Mouse (Mus musculus) urinary bladder, postnatal 4 days (tissue): Measurements from ENCODE around the gene Zcchc9.

Experiments used
- DNase-seq, 2 experiments: peaks; one replicate each; pipeline ENCODE4 v3.0.0; 2021 to 2022; ENCODE audit warnings: low spot score in 2 of 2

Gene Zcchc9

DNA sequence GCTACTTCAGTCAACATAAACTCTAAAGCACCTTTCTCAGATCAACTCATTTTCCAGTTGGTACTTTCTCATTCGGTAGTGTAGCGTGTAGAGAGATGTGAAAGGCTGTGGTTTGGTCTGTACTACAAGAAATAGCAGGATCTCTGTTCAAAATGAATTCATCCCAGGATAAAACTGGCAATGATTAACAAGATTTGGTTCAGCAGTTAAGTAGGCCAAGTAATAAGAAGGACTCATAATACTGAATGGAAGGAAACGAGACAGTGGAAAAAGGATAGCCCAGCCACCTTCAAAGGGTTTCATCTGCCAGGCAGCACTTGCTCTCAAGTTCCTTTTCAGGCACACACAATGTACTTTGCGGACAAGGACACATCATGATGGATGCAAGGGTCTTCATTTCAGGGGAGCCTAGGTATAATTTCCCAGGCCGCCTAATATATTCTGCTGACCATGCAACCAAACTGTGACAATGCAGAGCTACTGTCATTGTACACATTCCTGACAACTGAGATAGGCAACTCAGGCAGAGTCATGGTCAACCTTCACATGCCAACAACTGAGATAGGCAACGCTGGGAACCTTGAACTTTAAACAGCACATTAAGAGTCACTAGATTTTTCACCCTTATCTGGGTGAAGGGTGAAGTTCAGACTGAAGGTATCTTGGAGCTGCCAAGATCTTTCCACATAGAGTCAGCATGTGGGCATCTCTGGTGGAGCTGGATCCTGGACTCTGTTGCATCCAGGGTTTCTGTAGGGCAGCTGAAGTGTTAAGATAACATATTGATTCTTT, 45.7 kb downstream of the Zcchc9 start:
- no peak for DNase-seq

DNA sequence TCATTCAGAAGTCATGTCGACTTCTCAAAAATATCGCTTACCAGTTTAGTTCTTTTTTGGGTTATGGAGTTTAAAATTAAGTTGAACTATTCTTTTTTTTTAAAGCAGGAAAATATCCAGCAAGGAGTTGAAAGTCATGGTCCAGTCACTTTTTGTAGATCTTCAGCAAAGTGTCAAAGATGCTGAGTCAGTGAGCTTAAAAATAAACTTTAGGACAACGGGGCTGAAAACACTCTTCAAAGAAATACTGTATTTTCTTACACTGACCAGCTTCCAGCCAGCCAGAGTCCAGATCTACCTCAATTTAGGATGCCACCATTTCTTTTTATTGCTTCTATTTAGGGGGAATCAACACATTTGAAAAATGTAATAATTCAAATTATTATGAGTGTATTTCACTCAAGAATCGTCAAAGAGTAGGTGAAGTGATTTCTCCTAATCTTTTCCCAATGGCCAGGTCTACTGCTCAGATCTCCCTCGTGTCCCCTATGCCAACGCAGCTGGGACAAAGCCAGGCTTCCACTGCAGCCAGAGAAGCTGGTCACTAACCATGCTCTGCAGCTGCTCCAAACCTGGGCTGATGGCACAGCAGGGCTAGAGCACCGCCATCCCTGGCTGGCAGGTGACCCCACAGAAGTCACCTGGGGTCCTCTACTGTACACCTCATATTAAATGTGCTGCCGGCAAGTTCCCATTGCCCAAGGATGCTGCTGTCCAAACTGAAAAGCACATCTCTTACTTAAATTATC, 47.0 kb downstream of the Zcchc9 start:
- DNase-seq = no peak

DNA sequence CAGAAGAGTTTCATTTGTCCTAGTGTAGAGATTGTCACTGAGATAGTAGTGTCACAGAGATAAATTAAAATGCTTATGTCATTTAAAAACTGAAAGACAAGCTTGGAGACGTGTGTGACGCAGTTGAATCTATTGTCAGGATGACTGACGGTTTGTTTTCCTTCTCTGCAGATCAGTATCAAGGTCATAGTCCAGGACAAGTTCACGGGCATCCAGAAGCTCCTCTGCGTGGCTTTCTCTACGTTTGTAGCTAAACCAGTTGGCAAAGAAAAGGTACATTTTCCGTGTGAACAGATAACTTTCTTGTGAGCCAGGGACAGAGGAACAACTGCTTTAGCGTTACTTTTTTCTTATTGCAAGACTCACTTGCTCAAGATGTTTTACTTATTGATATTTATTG, 47.7 kb downstream of the Zcchc9 start:
- no peak for DNase-seq

DNA sequence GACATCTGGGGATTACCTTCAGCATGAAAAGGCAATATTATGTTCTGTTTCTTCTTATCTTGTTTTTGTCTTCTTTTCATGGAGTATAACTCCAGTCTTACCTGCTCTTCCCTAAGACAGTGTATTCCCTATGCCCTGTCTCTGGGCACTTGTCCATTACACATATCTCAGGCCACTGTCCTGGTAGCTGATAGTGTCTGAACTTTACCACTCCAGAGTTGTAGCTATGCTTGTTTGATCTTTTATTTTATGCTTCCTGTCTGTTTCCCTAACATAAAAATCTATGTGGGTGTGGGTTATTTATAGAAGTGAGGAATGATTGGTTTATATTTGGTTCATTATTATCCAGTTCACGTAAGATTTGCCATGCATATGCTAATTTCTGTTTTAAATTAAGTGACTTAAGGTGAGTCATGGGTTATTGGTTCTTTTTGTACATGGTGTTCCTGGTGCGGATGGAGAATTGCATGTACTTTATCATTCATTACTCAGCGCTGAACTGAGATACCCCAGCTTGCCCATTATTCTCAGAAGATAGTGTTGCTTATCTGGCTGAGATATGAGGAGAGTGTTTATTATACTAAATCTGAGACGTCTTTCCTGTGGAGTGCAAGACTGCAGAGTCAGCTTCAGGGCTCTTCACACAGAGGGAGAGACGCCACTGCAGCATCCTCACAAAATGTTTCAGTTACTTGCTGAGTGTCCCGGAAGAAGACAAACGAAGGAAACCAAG, 49.0 kb downstream of the Zcchc9 start:
- DNase-seq = no peak

DNA sequence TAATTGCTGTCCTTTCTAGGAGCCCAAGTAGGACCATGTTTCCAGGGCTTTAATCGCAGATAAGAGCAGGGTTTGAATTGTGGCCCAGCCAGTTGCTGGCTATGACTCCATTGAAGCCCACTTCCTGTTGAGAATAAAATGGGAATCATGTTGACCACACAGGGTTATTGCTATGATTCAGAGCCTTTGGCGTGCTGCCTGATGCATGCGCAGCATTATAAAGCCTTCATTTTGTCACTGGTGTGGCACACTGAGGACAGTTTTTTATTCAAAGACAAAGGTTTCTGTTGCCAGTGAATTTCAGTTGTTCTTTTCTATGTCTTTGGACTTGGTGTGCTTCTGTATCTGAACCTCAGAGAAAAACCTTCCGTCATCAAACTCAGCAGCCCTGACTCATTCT, 51.3 kb downstream of the Zcchc9 start:
- DNase-seq = no peak

DNA sequence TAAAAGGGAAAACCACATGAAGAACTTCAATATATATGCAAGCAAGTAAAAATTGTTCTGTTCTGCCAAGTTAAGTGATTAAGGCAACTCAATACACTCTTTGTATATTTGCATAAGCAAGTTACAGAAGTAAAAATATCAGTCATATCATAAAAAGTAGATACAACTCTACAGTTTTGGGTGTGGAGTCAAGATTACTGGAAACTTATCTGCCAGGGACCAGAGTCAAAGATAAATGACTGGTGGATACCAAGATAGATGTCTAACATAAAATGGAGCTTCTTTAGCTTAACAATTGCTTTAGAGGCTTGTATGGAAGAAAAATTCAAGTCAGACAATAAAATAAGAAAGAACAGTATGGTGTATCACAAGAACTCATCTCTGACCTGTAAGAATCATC, 52.7 kb downstream of the Zcchc9 start:
- DNase-seq = no peak

DNA sequence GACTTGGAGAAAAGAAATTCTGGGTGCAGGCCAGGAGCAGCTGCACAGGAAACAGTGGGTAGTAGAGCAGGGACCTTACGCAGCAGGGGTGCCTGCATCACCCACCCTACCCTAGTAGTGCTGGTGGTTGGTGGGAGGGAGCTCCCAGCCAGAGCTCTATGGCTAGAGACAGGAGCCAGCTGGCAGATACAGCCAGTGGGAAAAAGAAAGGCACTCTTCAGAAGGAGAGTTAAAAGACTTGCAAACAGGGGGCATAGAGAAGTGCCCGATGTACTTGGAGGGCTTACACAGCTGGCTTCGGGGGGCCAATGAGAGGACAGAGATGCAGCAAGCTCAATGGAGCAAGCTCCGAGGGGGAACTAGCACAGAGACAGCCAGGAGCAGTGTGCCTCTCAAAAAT, 53.8 kb downstream of the Zcchc9 start:
- no peak for DNase-seq

DNA sequence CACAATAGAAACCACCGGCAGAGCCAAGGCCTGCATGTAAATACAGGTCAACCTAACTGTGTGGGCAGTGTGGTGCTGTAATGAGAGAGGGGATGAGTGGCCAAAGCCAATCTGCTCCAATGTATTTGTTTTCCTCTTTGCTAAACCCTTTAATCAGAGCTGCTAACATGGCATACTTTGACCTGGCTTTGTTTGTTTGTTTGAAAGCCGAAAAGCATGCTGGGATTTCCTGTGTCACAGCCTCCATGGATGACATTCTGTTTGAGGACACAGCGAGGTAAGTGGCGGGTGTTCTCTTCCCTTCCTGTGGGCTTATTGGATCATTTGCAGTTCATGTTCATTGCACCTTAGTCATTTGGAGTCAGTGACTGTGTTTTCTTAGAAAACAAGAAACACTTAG, 57.5 kb downstream of the Zcchc9 start:
- DNase-seq = no peak

DNA sequence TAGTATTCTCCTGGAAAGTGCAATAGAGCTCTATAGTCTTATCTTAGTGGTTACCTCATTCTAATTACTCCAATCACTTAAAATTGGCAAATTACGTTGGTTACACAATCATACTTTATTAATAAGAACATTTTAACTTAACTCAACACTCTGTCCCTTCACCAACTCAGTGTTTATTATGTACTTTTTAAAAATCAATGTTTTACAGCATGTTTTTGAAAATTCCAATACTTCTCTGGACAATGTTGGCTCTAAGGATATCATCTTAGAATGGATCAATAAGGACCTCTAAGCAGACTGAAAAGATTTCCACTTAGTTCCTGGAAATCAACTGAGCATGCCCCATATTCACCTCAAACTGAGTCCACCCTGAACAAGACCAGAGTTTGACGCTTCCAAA, 59.1 kb downstream of the Zcchc9 start:
- no peak for DNase-seq
